Mouse (Mus musculus) CH12.LX (cell line): ENCODE data around the gene Fam120a.

Source experiments
- CTCF ChIP-seq, 2 experiments: IDR thresholded peaks in 1 of 2; conservative IDR thresholded peaks in 1 of 2; 2 replicates each; pipeline ENCODE4 v1.5.1; 2011 to 2012; ENCODE audit warnings: low read depth in 2 of 2, low read length in 2 of 2, improper control_type of control experiment in 1 of 2, inconsistent platforms in 1 of 2, mild to moderate bottlenecking in 1 of 2, moderate library complexity in 1 of 2
- JUND ChIP-seq: conservative IDR thresholded peaks from 2 replicates; pipeline ENCODE4 v1.6.1; 2011; ENCODE audit warnings: low read depth, low read length, improper control_type of control experiment
- MAX ChIP-seq: IDR thresholded peaks from 2 replicates; pipeline ENCODE4 v1.6.1; 2011; ENCODE audit warnings: low read length, improper control_type of control experiment
- POLR2A ChIP-seq: IDR thresholded peaks from 2 replicates; pipeline ENCODE4 v1.6.1; 2011; ENCODE audit warnings: low read depth, mild to moderate bottlenecking, improper control_type of control experiment, low read length
- TCF12 ChIP-seq: IDR thresholded peaks from 2 replicates; pipeline ENCODE4 v1.6.1; 2014; ENCODE audit warnings: low read depth, mild to moderate bottlenecking, inconsistent platforms, low read length, improper control_type of control experiment

DNA sequence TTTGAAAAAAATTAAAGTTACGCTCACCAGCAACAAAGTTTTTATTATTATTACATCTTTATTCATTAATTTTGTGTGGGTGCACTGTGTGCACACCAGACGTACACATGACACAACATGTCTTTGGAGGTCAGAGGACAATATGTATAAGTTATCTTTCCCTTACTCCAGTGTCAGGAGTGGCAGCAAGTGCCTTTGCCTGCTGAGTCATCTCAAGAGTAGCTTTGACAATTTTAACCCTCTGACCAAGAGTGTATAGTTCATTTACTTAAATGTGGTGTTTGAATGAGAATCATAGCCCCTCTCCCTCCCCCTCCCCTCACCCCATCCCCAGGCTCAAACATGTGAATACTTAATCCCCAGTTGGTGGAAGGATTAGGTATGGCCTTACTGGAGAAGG lies 40.2 kb downstream of the Fam120a start:
- TF ChIP-seq POLR2A, result no peak
- no peak for TF ChIP-seq CTCF (conservative IDR thresholded peaks at IDR 0.05 in 1 of 2, IDR thresholded peaks at IDR 0.05 in 1 of 2; ENCODE audit: low read depth in 2 of 2, low read length in 2 of 2)
- no peak for TF ChIP-seq TCF12
- peak; percentile 92 for TF ChIP-seq JUND
- no peak for TF ChIP-seq MAX
